Mouse (Mus musculus) spleen, adult 2 months (tissue): ENCODE measurements around the gene Wdr63. TPM values are rescaled to one million over a fixed set of nuclear protein-coding genes. Genes with fewer than 3 reads are reported as not detected.

Experiments used
- DNase-seq, 2 experiments: peaks; one replicate each; pipeline versions ENCODE4 v3.0.0 to v3.0.0-alpha.2; 2012 to 2021; ENCODE audit warnings: low spot score in 2 of 2, low read depth in 1 of 2
- H3K27ac ChIP-seq: fragments of 200-500 bp; 2 replicates; pipeline ENCODE4 v1.5.1; 2012; ENCODE audit warnings: low read length, inconsistent platforms; ENCODE audit not compliant: insufficient read depth
- H3K27me3 ChIP-seq: fragments of 200-500 bp; 2 replicates; pipeline ENCODE4 v1.6.1; 2012; ENCODE audit warnings: mild to moderate bottlenecking, moderate library complexity, low read length, inconsistent platforms; ENCODE audit not compliant: control insufficient read depth, insufficient read depth
- H3K36me3 ChIP-seq: fragments of 200-500 bp; 2 replicates; pipeline ENCODE4 v1.6.1; 2012; ENCODE audit warnings: mild to moderate bottlenecking, low read length, inconsistent platforms; ENCODE audit not compliant: control insufficient read depth, insufficient read depth
- H3K4me1 ChIP-seq: fragments of 200-500 bp; 2 replicates; pipeline ENCODE4 v1.6.1; 2011; ENCODE audit warnings: inconsistent platforms; ENCODE audit not compliant: control insufficient read depth, insufficient read depth, insufficient read length
- H3K4me3 ChIP-seq: fragments of 200-500 bp; 2 replicates; pipeline ENCODE4 v1.5.1; 2011; ENCODE audit warnings: mild to moderate bottlenecking, inconsistent platforms; ENCODE audit not compliant: insufficient read depth, insufficient read length; ENCODE audit errors: extremely low read depth
- CTCF ChIP-seq: fragments of 200-500 bp; IDR thresholded peaks from 2 replicates; pipeline ENCODE4 v1.5.1; 2011; ENCODE audit warnings: mild to moderate bottlenecking, inconsistent platforms; ENCODE audit not compliant: insufficient read depth, insufficient read length, insufficient replicate concordance; ENCODE audit errors: extremely low read depth
- POLR2A ChIP-seq: fragments of 200-500 bp; IDR thresholded peaks from 2 replicates; pipeline ENCODE4 v1.6.1; 2011; ENCODE audit warnings: low read depth, low read length, inconsistent platforms
- WGBS: fragments of 180-500 bp; shearing (Covaris S2); methylation state at CpG from one replicate; pipeline ENCODE4 v1.1.7; 2018; 5-methylcytosine and 5-hydroxymethylcytosine counted together
- polyA plus RNA-seq: library from polyadenylated mRNA; depleted of rRNA; stranded (reverse); fragments of >200 nt; gene quantifications from 2 replicates; pipeline ENCODE4 v1.2.3, GENCODE M21; 2012

Gene Wdr63
- polyA plus RNA-seq, 1 experiment = not detected

DNA sequence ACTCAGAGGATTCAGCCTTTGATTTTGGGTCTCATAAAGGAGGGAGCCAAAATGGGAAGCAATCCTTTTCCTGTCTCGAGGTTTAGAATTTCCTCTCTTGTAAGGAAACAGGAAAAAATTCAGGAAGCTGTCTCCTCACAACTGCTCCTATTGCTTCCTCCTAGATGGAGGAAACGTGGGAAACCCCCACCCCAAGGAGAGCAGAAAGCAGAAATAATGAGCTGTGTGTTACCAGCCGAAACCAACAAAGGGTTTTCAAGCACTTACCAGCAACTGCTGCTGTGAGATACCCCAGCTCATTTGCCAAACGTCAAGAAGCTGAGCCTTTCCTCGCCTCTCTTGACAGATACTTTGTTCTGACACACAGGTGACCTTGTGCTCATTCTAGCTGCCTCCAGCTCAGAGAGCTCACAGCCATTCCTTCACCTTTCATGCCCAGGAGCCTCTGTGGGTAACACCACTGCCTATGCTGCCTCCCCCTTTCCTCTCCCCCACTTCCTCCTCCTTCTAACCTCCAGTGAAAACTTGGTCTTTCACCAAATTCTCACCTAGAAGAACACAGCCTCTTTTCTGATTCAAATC lies 77.6 kb downstream of the Wdr63 start:
- Histone ChIP-seq H3K36me3 (no peaks in the 10 kb centered on the region), H3K4me3 (no peak overlapping the region), H3K27me3 (no peaks in the 10 kb centered on the region), H3K27ac (no peak overlapping the region), H3K4me1 (peaks cover 3% of the 10 kb centered on the region; the same call in 1 of the 2 replicates)
- TF ChIP-seq CTCF (no peak), POLR2A (no peak)
- no peak for DNase-seq
- 9% methylated on average over 5 of the region's 5 CpGs for WGBS

DNA sequence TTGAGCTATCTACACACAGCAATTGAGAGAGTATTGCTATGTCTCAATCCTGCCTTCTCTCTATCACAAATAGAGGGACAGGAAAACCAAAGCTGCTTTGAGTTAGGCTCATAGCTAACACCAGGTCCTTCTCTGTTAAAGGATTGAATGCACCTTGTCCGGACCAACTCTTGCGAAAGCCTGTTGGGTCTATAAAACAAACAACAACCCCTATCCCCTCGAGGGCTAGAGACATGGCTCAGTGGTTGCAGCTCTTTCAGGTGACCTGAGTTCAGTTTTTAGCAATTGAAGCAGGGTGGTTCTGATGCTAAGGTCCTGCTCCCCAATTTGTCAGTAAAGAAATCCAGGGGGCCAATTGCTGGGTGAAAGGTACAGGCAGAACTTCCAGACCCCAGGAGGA lies 78.7 kb downstream of the Wdr63 start:
- no peak for DNase-seq
- no peaks in the 10 kb centered on the region for H3K27me3 ChIP-seq
- 50% methylated on average over 3 of the region's 3 CpGs for WGBS
- H3K36me3 ChIP-seq = no peaks in the 10 kb centered on the region
- no peak overlapping the region for H3K4me3 ChIP-seq
- H3K27ac ChIP-seq = no peak overlapping the region
- peaks cover 3% of the 10 kb centered on the region; the same call in 1 of the 2 replicates for H3K4me1 ChIP-seq
- TF ChIP-seq POLR2A (no peak), CTCF (no peak)

DNA sequence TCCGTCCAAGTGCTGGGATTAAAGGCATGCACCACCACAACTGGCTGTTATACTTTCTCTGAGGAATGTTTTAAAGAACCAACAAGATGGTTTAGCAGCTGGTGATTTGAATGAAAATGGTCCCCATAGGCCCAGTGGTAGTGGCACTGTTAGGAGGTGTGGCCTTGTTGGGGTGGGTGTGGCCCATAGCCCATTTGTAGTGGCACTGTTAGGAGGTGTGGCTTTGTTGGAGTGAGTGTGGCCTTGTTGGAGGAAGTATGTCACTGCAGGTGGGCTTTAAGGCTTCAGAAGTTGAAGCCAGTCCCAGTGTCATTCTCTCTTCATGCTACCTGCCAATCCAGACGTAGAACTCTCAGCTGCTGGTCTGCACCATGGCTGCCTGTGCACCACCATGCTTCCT lies 79.5 kb downstream of the Wdr63 start:
- WGBS = 92% methylated on average over 2 of the region's 2 CpGs
- peaks cover 3% of the 10 kb centered on the region; the same call in 1 of the 2 replicates for H3K4me1 ChIP-seq
- no peak for DNase-seq
- no peak overlapping the region for H3K4me3 ChIP-seq
- no peaks in the 10 kb centered on the region for H3K36me3 ChIP-seq
- no peak for TF ChIP-seq POLR2A
- no peak for TF ChIP-seq CTCF
- no peak overlapping the region for H3K27ac ChIP-seq
- H3K27me3 ChIP-seq = no peaks in the 10 kb centered on the region

DNA sequence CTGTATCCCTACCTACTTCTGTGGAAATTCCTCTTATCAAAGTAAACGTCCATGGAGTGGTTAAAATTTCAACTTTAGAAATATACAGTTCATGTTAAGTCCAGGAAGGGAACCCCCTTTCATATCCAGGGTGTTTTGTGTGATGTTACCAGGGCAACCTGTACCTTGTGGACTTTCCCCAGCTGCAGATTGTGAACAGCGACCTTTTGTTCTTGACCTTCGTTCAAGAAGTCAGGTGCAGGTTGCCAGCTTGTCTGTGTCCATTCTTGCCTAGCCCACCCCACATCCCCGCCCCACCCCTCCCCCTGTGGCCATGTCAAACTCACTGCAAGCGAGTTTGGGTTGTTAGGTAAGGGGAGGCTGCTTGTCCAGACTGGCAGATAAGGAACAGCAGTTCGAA lies 80.8 kb downstream of the Wdr63 start:
- TF ChIP-seq POLR2A (no peak), CTCF (no peak)
- no peaks in the 10 kb centered on the region for H3K27me3 ChIP-seq
- no peaks in the 10 kb centered on the region for H3K36me3 ChIP-seq
- peaks cover 3% of the 10 kb centered on the region; the same call in 1 of the 2 replicates for H3K4me1 ChIP-seq
- DNase-seq = no peak
- H3K4me3 ChIP-seq = no peak overlapping the region
- H3K27ac ChIP-seq = no peak overlapping the region
- WGBS = 57% methylated on average over 6 of the region's 6 CpGs

DNA sequence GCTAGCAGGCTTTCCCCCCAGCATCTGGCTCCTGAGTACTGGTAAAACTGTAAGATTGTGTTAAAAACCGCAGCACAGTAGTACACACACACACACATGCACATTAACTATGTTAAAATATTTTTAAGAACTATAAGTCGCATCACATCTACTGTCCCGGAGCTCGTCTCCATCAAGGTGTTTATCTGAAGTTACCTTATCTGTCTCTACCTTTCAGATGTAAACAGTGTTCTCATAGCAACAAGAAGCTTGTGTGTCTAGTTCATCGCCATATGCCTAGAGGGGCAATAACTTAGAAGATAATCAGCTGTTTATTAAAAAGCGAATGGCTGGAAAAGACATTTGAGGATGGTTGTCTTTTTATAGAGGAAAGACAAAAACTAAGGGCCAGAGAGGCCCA lies 82.4 kb downstream of the Wdr63 start:
- H3K36me3 ChIP-seq = no peaks in the 10 kb centered on the region
- H3K27ac ChIP-seq = no peak overlapping the region
- peaks cover 2% of the 10 kb centered on the region; the same call in 1 of the 2 replicates for H3K4me1 ChIP-seq
- no peak overlapping the region for H3K4me3 ChIP-seq
- no peaks in the 10 kb centered on the region for H3K27me3 ChIP-seq
- DNase-seq = no peak
- 95% methylated on average over 6 of the region's 6 CpGs for WGBS
- TF ChIP-seq POLR2A (no peak), CTCF (no peak)

DNA sequence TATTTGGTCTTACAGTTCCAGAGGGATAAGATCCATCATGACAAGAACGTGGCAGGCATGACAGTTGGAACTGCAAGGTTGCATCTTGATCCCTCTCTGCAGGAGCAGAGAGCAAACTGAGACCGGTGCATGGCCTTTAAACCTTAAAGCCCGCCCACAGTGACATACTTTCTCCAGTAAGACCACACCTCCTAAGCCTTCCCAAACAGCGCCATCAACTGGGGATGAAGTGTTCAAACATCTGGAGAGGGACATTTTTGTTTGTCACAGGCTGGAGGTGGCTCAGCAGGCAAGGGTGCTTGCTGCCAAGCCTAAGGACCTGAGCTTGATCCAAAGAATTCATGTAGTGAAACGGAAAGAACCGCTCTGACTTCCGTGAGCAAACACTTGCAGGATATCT lies 83.2 kb downstream of the Wdr63 start:
- Histone ChIP-seq H3K4me1 (no peaks in the 10 kb centered on the region; the same call in 1 of the 2 replicates), H3K27me3 (no peaks in the 10 kb centered on the region), H3K27ac (no peak overlapping the region), H3K36me3 (no peaks in the 10 kb centered on the region), H3K4me3 (no peak overlapping the region)
- TF ChIP-seq POLR2A (no peak), CTCF (no peak)
- 89% methylated on average over 7 of the region's 7 CpGs for WGBS
- no peak for DNase-seq

DNA sequence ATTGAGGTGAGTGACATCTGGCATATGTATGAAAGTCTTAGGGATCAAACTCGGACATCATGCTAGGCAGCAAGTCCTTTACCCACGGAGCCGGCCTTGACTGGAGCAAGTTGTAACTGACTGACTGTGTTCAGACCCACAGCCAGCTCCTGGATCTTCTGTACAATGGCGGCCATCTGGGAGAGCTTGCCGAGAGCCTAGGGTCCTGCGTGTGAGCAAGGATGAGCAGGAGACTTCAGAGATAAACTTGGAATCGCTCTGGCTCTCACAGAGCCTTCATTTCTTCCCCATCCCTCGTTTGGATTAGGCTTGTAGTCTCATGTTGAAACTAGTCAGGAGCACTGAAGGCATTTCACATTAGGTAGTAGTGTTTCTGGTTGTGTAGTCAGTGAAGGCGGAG lies 85.7 kb downstream of the Wdr63 start:
- no peak for DNase-seq
- no peaks in the 10 kb centered on the region for H3K36me3 ChIP-seq
- 92% methylated on average over 9 of the region's 9 CpGs for WGBS
- no peaks in the 10 kb centered on the region for H3K27me3 ChIP-seq
- no peak overlapping the region for H3K27ac ChIP-seq
- no peak for TF ChIP-seq POLR2A
- TF ChIP-seq CTCF = no peak
- H3K4me1 ChIP-seq = no peaks in the 10 kb centered on the region
- no peak overlapping the region for H3K4me3 ChIP-seq
